Mouse (Mus musculus) kidney, postnatal 14 days (tissue): ENCODE measurements around the gene Fgg.

Experiments used
- DNase-seq: peaks from one replicate; pipeline ENCODE4 v3.0.0; 2022; ENCODE audit warnings: mixed read lengths

Fgg gene

DNA sequence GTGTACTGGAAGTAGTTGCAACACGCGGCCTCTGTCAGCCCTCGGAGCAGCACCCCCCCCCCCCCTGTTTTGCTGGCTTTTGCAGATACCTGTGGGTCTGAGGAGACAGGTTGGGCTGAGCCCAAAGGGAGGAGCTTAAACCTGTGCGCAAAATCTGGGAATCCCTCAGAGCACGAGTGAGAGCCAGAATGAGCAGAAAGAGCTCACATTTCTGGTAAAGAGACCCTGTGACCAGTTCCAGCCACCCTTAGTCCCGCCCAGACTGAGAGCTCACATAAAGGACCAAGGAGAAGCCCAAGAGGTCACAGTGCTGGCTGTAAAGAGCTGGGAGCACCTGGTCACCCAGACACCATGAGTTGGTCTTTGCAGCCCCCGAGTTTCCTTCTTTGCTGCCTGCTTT lies at the start of gene Fgg:
Gene Fgg (plus strand): TSS at position 168 of the 400 bp plus-strand sequence.
- DNase-seq = no peak

DNA sequence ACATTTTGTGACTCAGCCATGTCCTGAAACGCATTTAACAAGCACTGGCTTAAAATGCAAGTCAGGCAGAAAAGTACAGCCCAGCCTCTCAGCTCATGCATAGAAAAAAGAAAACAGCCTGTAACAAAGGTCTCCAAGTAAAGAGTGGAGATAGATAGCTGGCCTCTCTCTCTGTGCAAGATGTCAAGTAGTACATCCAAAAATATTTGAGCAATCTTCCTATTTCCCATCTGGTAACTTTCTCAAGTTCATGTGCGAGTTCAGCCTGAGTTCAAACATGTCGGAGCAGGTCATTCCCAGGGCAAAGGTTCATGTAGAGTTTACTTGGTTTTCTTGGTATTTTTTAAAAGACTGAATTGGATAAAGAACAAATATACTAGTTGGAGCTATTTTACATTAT lies 36.5 kb upstream of the Fgg start:
- DNase-seq = peak; percentile 26

DNA sequence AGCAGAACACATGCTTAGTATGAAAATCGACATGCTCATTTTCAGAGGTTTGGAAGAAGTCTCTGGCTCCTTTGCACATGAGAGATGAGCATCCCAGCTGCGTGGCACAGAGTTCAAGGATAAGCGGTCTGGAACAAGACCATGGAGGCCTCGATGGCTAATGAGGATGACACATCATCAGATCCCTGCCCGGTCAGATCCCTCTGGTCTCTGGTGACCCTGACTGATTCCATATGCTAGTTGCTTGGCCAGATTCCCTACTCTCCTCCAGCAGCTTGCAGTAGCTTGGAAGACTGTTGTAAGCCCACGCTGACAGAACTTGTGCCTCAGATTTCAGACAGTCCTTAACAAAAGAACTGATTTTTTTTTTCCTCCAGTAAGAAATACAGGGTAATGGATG lies 26.7 kb upstream of the Fgg start:
- DNase-seq = peak; percentile 25

DNA sequence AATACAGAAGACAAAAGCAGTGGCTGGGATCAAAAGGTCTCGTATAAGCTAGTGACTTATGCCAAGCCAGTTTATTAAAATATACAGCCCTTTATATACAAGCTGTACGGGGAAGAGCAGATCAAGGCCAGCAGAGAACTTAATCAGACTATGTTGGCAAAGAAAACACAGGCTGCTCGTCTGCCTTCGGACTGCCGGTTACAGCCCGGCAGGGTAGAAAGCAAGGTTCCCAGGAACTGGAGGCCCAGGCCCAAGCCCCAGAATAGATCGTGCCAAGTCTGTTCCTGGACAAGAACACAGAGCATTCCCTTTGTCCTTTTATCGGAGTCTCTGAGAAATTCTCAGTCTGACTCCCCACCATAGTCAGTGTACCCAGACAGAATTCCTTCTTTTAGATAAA lies 25.7 kb upstream of the Fgg start:
- no peak for DNase-seq

DNA sequence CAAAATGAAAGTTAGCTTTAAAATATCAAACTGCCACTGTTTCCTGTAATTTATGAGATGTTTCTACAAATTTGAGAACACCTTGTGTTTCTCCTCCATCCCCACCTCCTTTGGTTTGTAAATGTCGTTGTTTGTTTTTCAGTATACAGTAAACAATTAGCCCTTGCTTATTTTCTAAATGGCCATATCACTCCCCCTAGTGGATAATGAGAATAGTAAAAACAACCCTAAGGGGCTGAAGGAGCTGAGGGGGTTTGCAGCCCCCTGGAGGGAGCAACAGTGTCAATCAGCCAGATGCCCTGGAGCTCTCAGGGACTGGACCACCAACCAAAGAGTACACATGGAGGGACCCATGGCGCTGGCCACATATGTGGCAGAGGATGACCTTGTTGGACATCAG lies 22.7 kb upstream of the Fgg start:
- DNase-seq = no peak

DNA sequence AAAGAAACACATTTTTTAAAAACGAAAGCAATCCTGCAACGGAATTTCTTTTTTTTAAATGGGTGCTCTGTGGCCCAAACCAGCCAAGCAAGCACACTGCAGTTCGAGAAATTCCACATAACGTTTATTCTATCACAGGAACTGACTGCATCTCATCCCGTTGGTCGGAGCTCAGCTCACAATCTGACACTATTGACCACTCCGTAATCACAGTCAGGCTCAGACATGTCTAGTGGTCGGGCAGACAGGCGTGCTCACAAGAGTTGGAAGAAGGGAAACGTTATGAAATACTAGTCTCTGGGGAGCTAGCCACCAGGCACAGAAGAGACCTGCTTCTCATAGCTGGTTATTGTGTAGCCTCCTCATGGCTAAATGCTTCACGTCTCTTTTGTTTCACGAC lies 15.6 kb upstream of the Fgg start:
- no peak for DNase-seq

DNA sequence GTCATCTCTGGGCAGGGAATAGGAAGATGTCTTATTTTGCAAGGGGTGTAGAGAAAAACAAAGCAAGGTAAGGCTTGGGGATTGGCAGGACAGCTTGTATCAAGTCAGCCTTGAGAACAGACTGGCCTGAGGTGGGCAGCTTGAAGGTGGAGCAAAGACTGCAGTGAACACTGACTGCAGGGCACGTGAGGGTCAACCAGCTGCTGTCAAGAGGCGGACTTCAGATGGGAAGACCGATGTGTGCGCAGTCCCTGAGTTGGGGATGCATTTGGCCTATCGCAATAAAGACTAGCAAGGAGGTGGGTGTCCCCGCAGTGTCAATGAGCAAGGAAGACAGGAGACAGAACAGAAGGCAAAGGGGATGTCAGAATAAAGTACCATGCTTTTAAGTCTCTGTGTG lies 14.6 kb upstream of the Fgg start:
- DNase-seq = no peak

DNA sequence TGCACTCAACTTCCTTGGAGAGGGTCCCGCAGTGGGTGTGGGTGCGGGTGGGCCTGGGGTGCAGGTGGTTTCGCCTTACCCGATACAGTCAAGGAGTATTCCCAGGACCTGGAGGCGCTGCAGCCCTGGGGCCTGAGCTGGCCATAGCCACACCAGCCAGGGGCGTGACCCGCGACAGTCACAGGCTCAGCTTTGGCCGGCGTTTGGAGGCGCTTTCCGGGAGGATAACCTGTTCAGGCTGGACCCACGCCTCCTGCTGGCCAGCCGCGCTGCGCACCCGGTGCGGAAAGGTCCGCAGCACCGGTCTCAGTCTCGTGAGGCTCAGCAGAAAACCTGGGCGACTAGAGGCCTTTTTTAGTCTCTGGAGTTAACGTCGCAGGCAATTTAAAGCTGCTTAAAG lies 12.2 kb upstream of the Fgg start:
- DNase-seq = peak; percentile 71

DNA sequence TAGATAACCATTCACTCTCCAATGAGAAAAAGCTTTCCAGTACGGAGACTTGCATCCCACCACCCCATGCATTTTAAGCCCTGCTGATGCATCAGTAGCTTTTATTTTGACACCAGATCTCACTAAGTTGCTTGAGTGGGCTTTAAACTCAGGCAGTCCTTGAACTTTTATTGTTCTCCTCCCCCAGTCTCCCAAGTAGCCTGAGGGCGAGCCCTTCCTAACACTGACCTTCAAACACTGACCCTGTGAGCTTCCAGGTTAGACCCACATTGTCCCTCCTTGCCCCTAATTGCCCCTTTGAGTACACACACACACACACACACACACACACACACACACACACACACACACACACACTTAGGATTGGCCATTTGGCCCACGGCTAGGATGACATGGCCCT lies 10.9 kb upstream of the Fgg start:
- no peak for DNase-seq

DNA sequence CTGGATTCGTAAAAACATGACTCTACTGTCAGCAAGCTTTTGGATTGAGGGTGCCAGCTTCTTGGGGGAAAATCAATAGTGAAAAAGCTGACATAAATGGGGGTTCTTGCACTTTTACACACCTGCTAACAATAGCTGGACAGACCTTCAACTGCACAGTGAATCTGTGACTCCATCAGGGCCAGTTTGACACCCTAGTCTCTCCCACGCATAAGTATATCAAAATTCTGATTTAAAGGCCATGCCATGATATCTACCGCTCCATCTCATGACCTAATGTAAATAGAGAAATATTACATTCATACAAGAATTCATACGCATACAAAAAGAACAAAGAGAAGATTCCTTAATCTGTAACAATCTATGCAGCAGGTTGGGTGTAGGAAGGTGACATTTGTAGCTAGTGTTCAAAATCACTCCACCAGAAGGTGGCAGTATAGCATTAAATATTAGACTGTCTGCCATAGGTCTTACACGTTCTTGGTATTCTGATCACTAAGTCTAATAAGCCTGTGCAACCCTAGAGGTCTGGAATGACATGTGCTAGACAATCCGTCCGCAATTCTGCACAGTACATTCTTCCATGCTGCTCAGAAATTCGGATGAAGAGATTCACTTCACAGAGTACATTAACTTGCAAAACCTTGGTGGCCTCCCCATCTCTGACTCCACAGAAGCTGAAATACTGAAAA lies 8.6 kb upstream of the Fgg start:
- DNase-seq = peak; percentile 72

DNA sequence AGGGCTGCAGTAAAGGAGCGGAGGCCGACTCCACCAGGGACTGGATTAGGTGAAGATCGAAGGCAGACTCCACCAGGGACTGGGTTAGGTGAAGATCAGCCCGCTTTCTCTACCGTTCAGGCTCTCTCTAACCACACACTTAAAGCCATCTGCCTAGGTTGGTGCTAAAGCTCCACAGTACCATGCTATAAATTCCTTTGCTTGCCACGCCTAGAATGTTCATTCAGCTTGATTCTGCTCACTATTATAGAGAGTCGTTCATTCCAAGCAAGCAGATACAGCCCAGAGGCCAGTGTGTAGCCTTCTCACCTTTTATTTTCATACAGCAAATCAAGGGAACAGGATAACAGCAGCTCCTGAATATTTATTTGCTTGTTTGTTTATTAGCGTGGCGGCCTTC lies 7.5 kb upstream of the Fgg start:
- no peak for DNase-seq

DNA sequence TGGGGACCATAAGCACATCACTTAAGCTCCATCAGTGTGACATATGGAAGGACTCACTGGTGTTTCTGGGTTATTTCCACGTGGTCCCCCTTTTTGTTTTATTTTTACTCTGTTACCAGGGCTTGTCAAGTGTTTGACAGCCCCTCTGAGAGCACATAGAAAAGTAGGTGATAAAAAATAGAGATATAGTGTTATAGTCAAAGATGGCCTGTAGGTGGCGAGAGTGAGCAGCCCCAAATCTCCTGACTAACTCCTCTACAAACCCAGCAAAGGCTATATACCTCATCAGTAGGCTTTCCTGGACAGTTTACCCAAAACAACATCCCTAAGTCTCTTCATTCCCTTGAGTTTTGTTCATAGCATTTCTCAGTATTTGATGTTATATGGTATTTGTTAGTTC lies 5.3 kb upstream of the Fgg start:
- peak; percentile 40 for DNase-seq

DNA sequence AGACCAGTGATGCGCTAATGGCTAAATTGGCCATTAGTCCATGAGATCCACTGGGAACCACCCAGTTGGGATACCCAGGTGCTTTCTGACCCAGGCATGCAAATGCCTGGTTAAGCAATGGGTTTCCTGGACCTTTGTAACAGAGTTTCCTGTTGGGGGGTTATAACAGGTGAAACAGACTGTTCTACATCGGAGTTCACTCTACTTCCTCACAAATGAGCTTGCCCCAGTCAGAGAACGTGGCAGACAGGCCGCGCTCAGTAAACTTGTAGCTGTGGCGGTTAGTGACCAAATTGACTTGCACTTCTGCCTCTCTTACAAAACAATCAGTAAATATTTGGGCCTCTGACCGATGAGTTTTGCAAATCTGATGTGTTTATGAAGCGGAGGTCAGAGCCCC lies 4.5 kb upstream of the Fgg start:
- DNase-seq = no peak

DNA sequence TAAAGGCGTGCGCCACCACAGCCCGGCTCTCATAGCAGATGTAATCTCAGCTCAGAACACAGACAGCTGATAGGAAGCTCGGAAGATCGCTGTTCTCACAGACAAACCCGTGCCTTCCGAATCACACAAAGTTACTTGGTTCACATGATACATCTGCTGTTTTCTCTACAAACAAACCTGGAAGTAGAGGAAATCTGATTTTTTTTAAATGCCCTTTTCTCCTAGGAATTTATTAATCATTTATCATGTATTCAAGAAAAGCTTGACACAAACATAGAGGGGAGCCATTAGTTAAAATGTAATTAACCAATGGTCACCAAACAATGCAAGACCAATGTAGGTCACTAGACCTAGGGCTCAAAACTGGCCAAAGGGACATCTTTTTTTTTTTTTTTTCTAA lies 2.7 kb upstream of the Fgg start:
- DNase-seq = no peak

DNA sequence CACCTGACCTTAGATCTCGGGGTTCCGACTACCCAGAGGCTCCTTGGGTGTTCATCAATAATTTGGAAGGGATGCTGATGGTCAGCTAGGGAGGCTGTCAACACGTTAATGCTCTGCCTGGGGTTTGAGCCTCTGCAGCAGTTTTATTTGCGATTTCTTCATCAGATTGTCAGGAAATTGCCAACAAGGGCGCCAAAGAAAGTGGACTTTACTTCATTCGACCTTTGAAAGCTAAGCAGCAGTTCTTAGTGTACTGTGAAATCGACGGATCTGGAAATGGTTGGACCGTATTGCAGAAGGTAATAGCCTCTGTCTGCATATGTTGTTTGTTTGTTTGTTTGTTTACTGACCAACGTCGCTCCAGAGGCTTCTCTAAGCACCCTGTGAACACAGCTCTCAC lies 2.8 kb downstream of the Fgg start:
- peak; percentile 21 for DNase-seq

DNA sequence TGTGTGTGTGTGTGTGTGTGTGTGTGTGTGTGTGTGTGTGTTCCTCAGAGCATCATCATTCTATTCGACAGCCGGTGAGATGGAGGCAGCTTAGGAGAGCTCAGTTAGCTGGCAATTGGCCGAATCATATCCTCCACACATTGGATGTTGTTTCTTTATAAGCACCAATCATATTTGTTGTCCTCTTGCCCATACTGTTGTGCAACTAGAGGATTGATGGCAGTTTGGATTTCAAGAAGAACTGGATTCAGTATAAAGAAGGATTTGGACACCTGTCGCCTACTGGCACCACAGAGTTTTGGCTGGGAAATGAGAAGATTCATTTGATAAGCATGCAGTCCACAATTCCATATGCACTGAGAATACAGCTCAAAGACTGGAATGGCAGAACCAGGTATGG lies 3.6 kb downstream of the Fgg start:
- no peak for DNase-seq

DNA sequence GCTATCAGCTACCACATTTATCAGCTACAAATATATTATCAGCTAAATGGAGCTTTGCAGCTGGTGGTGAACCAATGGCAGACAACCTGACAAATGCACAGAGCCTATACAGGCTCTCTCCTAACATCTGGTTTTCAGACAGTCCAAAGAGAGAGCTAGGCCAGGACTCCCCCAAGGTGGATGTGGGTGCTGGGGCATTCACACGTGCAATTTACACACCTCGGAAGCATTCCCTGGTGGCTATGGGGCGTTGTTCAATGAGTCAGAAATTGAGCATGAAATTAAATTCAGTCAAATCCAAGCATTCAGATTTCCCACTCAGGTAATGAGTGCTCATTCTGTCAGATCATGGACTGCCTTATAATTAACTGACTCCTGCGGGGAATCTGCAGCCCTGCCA lies 4.0 kb downstream of the Fgg start:
- DNase-seq = no peak

DNA sequence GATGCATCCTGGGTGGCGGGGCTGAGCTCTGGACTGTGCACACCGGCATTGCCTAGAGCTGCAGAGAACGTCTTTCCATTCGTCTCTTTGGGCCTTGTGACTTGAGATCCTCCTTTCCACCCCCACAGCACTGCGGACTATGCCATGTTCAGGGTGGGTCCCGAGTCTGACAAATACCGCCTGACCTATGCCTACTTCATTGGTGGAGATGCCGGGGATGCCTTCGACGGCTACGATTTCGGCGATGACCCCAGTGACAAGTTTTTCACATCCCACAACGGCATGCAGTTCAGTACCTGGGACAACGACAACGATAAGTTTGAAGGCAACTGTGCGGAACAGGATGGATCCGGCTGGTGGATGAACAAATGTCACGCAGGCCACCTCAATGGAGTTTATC lies 5.1 kb downstream of the Fgg start:
- DNase-seq = no peak

DNA sequence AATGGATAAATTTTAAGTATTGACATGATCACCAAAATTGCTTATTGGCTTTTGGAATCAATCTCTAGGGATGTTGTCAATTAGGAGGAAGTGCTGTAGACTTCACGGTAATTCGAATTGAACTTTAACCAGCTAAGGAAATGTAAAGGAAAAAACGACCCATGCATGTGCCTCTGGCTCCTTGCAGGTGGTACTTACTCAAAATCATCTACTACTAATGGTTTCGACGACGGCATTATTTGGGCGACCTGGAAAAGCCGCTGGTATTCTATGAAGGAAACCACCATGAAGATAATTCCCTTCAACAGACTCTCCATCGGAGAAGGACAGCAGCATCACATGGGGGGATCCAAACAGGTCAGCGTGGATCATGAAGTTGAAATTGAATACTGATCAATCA lies 6.4 kb downstream of the Fgg start:
- no peak for DNase-seq

DNA sequence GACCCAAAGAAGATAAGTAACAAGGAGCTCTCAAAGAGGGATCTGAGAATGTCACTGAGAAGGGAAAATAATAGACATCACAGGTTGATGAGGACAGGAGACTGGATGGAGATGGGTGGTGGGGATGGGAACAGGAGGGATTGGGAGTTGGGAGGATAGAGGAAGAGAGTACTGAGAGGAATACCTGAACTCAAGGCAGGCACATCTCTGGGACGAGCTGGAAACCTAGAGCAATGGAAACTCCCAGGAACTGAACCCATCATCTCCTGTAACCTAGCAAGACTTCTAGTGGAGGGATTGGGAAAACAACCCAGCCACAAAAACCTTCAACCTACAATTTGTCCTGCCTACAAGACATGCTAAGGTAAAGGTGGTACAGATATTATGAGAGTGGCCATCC lies 8.7 kb downstream of the Fgg start:
- no peak for DNase-seq

DNA sequence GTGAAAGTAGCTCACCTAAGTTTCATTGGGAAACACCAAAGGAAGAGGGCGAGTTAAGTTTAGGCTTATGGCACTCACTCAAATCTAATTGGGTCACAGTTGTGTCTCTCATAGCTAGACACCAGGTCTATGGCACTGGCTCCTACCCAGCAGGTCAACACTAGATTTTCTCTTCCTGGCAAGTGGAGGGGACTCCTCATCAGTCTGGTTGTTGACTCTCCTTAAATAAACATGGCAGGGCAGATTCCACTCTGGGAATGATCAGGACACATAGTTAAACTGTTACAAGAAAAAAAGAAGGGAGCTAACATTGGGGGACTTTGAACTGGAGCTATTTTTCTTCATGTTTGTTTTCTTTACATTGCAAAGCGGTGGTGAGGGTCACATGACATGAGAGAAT lies 12.9 kb downstream of the Fgg start:
- DNase-seq = peak; percentile 14

DNA sequence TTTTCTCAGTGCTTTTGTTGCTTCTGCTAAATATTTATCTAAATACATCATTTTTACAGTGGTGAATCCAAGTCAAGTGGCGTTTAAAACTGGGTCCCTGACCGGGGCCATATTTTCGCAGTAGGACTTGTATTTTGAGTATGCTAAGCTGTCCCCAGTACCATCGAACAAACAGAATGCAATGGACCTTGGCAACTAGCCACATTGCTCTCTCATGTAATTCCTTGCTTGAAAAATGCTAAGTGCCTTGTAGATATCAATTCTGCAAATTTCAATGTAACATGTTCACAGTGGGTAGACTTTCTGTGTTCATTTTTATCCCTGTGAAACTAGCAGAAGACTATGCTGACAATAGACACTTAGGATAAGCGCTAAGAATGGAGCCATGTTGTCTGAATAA lies 13.7 kb downstream of the Fgg start:
- peak; percentile 17 for DNase-seq

DNA sequence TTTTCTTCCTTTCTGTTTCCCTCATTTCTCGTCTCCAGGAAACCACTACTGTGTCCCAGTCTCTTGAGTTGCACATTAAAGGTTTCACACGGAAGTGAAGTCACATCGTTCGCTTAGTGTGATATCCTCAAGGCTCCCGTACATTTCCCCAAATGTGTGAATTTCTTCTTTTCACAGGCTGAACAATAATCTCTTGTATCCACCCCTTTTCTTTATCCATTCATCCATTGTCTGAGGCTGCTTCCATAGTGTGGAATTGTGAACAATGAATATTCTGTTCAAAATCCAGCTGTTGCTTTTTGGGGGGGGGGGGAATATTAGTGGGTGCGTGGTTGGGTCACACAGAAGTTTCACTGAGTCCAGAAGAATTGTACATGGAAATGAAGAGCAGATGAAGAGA lies 17.5 kb downstream of the Fgg start:
- no peak for DNase-seq

DNA sequence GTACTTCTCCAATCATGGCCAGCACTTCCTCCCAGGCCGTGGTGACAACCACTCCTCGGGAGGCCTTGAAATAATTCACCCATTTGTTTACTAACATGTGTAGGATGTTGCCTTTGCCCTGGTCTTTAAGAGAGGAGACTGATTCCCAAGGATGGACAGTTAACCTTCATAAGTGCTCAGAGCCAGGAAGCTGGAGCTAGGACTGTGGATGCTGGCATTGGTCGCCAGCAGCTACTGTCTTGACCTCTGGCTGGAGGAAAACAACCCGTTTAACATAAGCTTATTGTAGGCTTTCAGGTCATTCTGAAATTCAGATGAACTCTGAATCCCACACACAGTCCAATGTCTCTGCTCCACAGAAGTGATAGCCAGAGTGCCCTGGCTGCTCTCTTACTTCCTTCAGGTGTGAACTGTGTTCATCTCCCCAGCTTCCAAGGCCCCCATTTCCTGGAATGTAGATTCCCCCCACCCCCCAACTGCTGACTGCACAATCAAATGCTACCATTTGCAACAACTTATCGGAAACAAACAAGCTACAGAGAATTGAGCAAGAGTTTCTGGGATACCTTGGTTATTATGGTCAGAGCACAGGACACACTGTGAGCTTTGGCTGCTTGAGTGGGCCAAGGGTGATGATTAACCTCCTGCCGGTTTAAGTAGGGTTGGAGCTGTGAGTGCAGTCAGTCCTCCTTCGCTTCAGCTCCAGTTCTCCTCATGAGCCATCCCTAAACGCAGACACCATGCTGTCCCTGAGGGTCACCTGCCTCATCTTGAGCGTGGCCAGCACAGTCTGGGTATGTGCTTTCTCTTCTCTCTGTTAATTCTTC lies 18.2 kb downstream of the Fgg start, which contains the start of gene Fga:
Gene Fga (plus strand): TSS at position 602 of the 827 bp plus-strand sequence.
- DNase-seq = peak; percentile 64
